Mouse (Mus musculus) MEL (cell line): Measurements from ENCODE around the gene Maml3. TPM values are rescaled to one million over a fixed set of nuclear protein-coding genes. Genes with fewer than 3 reads are reported as not detected.

Experiments used
- DNase-seq: peaks from one replicate; pipeline ENCODE4 v3.0.0; 2011; ENCODE audit warnings: low read depth, low spot score
- H3K27ac ChIP-seq: 2 replicates; pipeline ENCODE4 v1.5.1; 2012; ENCODE audit warnings: low read depth, mild to moderate bottlenecking, control low read depth, low read length, moderate library complexity; ENCODE audit not compliant: control insufficient read depth
- H3K27me3 ChIP-seq, 2 experiments: fragments of 150-350 bp in 1 of 2; sonication (generic) in 1 of 2; 2 replicates each; pipeline ENCODE4 v1.6.1; 2012; ENCODE audit warnings: low read length in 2 of 2, mild to moderate bottlenecking in 2 of 2, improper control_type of control experiment in 1 of 2, moderate library complexity in 1 of 2; ENCODE audit not compliant: insufficient read depth in 2 of 2, control insufficient read depth in 1 of 2
- H3K36me3 ChIP-seq, 2 experiments: 2 replicates each; pipeline ENCODE4 v1.6.1; 2012 to 2014; ENCODE audit warnings: low read length in 2 of 2, improper control_type of control experiment in 1 of 2, inconsistent platforms in 1 of 2, mild to moderate bottlenecking in 1 of 2; ENCODE audit not compliant: insufficient read depth in 2 of 2, control insufficient read depth in 1 of 2
- H3K4me1 ChIP-seq, 2 experiments: fragments of 150-350 bp in 1 of 2; sonication (generic) in 1 of 2; 2 replicates each; pipeline ENCODE4 v1.6.1; 2012; ENCODE audit warnings: low read length in 2 of 2, improper control_type of control experiment in 1 of 2, mild to moderate bottlenecking in 1 of 2; ENCODE audit not compliant: insufficient read depth in 2 of 2, control insufficient read depth in 1 of 2
- H3K4me3 ChIP-seq, 2 experiments: fragments of 150-350 bp in 1 of 2; sonication (generic) in 1 of 2; 2 replicates each; pipeline ENCODE4 v1.5.1; 2012; ENCODE audit warnings: low read depth in 2 of 2, low read length in 2 of 2, mild to moderate bottlenecking in 2 of 2, moderate library complexity in 2 of 2, control low read depth in 1 of 2, improper control_type of control experiment in 1 of 2; ENCODE audit not compliant: control insufficient read depth in 1 of 2, insufficient read depth in 1 of 2
- H3K79me2 ChIP-seq: 2 replicates; pipeline ENCODE4 v1.6.1; 2012; ENCODE audit warnings: mild to moderate bottlenecking, low read length, moderate library complexity; ENCODE audit not compliant: control insufficient read depth, poor library complexity, insufficient read depth
- H3K9ac ChIP-seq: 2 replicates; pipeline ENCODE4 v1.6.1; 2012; ENCODE audit warnings: low read depth, mild to moderate bottlenecking, control low read depth, low read length, moderate library complexity; ENCODE audit not compliant: control insufficient read depth, poor library complexity, severe bottlenecking
- H3K9me3 ChIP-seq: fragments of 150-350 bp; sonication (generic); replicated peaks from 2 replicates; pipeline ENCODE4 v1.6.1; 2012; ENCODE audit warnings: mild to moderate bottlenecking, low read length, improper control_type of control experiment, moderate library complexity; ENCODE audit not compliant: insufficient read depth
- BHLHE40 ChIP-seq: IDR thresholded peaks from 2 replicates; pipeline ENCODE4 v1.6.1; 2012; ENCODE audit warnings: low read depth, mild to moderate bottlenecking, inconsistent platforms, low read length, improper control_type of control experiment, borderline replicate concordance
- CHD1 ChIP-seq: IDR thresholded peaks from 2 replicates; pipeline ENCODE4 v1.6.1; 2012; ENCODE audit warnings: low read depth, mild to moderate bottlenecking, inconsistent platforms, low read length, improper control_type of control experiment
- CTCF ChIP-seq, 3 experiments: IDR thresholded peaks in 2 of 3; conservative IDR thresholded peaks in 1 of 3; 2 replicates each; pipeline ENCODE4 v1.5.1; 2011 to 2012; ENCODE audit warnings: low read length in 3 of 3, low read depth in 2 of 3, mild to moderate bottlenecking in 2 of 3, improper control_type of control experiment in 1 of 3, inconsistent platforms in 1 of 3, mixed read lengths in 1 of 3, moderate library complexity in 1 of 3; ENCODE audit not compliant: control insufficient read depth in 1 of 3, insufficient read depth in 1 of 3, poor library complexity in 1 of 3, severe bottlenecking in 1 of 3
- EP300 ChIP-seq, 2 experiments: IDR thresholded peaks; 2 replicates each; pipeline ENCODE4 v1.6.1; 2011; ENCODE audit warnings: improper control_type of control experiment in 2 of 2, low read length in 2 of 2, low read depth in 1 of 2, mild to moderate bottlenecking in 1 of 2
- GATA1 ChIP-seq: IDR thresholded peaks from 2 replicates; pipeline ENCODE4 v1.6.1; 2011; ENCODE audit warnings: low read depth, low read length, improper control_type of control experiment
- MXI1 ChIP-seq: IDR thresholded peaks from 2 replicates; pipeline ENCODE4 v1.6.1; 2011; ENCODE audit warnings: mild to moderate bottlenecking, low read depth, low read length, improper control_type of control experiment
- MYB ChIP-seq: IDR thresholded peaks from 2 replicates; pipeline ENCODE4 v1.6.1; 2011; ENCODE audit warnings: mild to moderate bottlenecking, low read depth, low read length, improper control_type of control experiment
- POLR2A ChIP-seq, 2 experiments: IDR thresholded peaks; 2 replicates each; pipeline ENCODE4 v1.6.1; 2011 to 2012; ENCODE audit warnings: low read length in 2 of 2, mild to moderate bottlenecking in 2 of 2, control low read depth in 1 of 2, improper control_type of control experiment in 1 of 2, low read depth in 1 of 2, moderate library complexity in 1 of 2; ENCODE audit not compliant: control insufficient read depth in 1 of 2, insufficient read depth in 1 of 2, poor library complexity in 1 of 2
- RCOR1 ChIP-seq: IDR thresholded peaks from 2 replicates; pipeline ENCODE4 v1.6.1; 2012; ENCODE audit warnings: low read depth, mild to moderate bottlenecking, inconsistent platforms, low read length, improper control_type of control experiment
- SIN3A ChIP-seq: IDR thresholded peaks from 2 replicates; pipeline ENCODE4 v1.6.1; 2012; ENCODE audit warnings: low read length, improper control_type of control experiment, inconsistent platforms
- SMC3 ChIP-seq: IDR thresholded peaks from 2 replicates; pipeline ENCODE4 v1.6.1; 2011; ENCODE audit warnings: low read depth, low read length, improper control_type of control experiment
- TBP ChIP-seq: IDR thresholded peaks from 2 replicates; pipeline ENCODE4 v1.8.0; 2011; ENCODE audit warnings: low read depth, low read length, improper control_type of control experiment
- TCF12 ChIP-seq: IDR thresholded peaks from 2 replicates; pipeline ENCODE4 v1.6.1; 2014; ENCODE audit warnings: low read depth, mild to moderate bottlenecking, inconsistent platforms, low read length, improper control_type of control experiment, moderate library complexity
- UBTF ChIP-seq: IDR thresholded peaks from 2 replicates; pipeline ENCODE4 v1.6.1; 2012; ENCODE audit warnings: low read depth, mild to moderate bottlenecking, inconsistent platforms, low read length, improper control_type of control experiment, moderate library complexity, borderline replicate concordance; ENCODE audit not compliant: insufficient read depth
- ZNF384 ChIP-seq: IDR thresholded peaks from 2 replicates; pipeline ENCODE4 v1.6.1; 2012; ENCODE audit warnings: low read depth, mild to moderate bottlenecking, inconsistent platforms, low read length, improper control_type of control experiment
- polyA plus RNA-seq, 2 experiments: library from polyadenylated mRNA; stranded (reverse) in 1 of 2; unstranded in 1 of 2; fragments of >175 nt in 1 of 2; fragments of >200 nt in 1 of 2; gene quantifications; 2 replicates each; pipeline versions ENCODE4 v1.2.1 to v1.2.4; 2012; ENCODE audit warnings: low replicate concordance in 2 of 2, low read depth in 1 of 2; ENCODE audit not compliant: insufficient read length in 2 of 2, insufficient read depth in 1 of 2, missing spikeins in 1 of 2
- total RNA-seq: library from RNA; depleted of rRNA; stranded (reverse); fragments of 300-350 nt; gene quantifications from 2 replicates; pipeline ENCODE4 v1.2.3, GENCODE M21; 2012

The Maml3 gene
- total and polyA plus RNA-seq, 3 experiments: 2.0 to 4.1 TPM; not detected in 1

- no peaks in the 10 kb centered on the region for H3K27me3 ChIP-seq
- H3K79me2 ChIP-seq: no peaks in the 10 kb centered on the region
- H3K27ac ChIP-seq: peak overlapping the region; percentile 9
- peak; percentile 52; the same call in 1 of the 2 replicates for TF ChIP-seq RCOR1
- peak; percentile 46; the same call in 1 of the 2 replicates for TF ChIP-seq SIN3A
- 0 out of 2 replicates have a peak, but pooled peaks have one; percentile 39 for TF ChIP-seq MXI1
- no peak for TF ChIP-seq CTCF (IDR thresholded peaks at IDR 0.05 in 2 of 3, conservative IDR thresholded peaks at IDR 0.05 in 1 of 3; ENCODE audit: control insufficient read depth in 1 of 3, insufficient read depth in 1 of 3, low read depth in 2 of 3, low read length in 3 of 3, poor library complexity in 1 of 3, severe bottlenecking in 1 of 3)
- TF ChIP-seq GATA1: peak; percentile 44
- no peak for TF ChIP-seq POLR2A (IDR thresholded peaks at IDR 0.05; ENCODE audit: control insufficient read depth in 1 of 2, insufficient read depth in 1 of 2, low read depth in 1 of 2, low read length in 2 of 2, poor library complexity in 1 of 2)
- 0 out of 2 replicates have a peak, but pooled peaks have one; percentile 40 for TF ChIP-seq TCF12
- 0 out of 2 replicates have a peak, but pooled peaks have one; percentile 8 for TF ChIP-seq BHLHE40
- TF ChIP-seq EP300 (IDR thresholded peaks at IDR 0.05; ENCODE audit: low read depth in 1 of 2, low read length in 2 of 2): peak; percentile 48 to 49
- TF ChIP-seq ZNF384: peak; percentile 86
- H3K36me3 ChIP-seq: peaks cover 0 to 11% of the 10 kb centered on the region in 2 experiments; a peak in 2 of 4 replicates
- no peak overlapping the region for H3K4me3 ChIP-seq
- no peaks in the 10 kb centered on the region for H3K9me3 ChIP-seq
- peak; percentile 69 for DNase-seq
- peaks cover 15 to 18% of the 10 kb centered on the region in 2 experiments for H3K4me1 ChIP-seq
- H3K9ac ChIP-seq: no peak overlapping the region
Observed at GRCm38 (mm10) chr3:51814073-51814472, 290.8 kb downstream of the Maml3 start.

DNA sequence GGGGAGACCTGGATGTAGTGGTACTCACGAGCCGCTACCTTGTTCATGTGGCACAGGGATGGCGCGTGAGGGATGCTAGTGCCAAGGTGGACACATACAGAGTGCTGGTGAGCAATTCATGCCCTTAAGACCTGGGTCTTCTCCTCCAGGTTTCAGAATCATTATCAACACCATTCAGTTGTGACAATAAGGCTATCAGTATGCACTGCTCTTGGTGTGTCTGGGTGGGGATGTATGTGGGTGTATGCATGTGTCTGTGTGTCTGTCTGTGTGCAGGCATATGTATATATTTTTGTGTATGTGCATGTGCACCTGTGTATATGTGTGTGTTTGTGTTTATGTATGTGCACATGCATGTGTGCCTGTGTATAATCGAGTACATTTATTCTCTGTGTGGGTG is 291.7 kb downstream of the Maml3 start:
- no peaks in the 10 kb centered on the region for H3K9me3 ChIP-seq
- H3K9ac ChIP-seq: no peak overlapping the region
- TF ChIP-seq EP300 (IDR thresholded peaks at IDR 0.05; ENCODE audit: low read depth in 1 of 2, low read length in 2 of 2) (peak in 1 of 2 experiments; percentile 9; a peak in 1 of 4 replicates), CHD1 (no peak)
- TF ChIP-seq, all 39 proteins: peak for 1
- peaks cover 15 to 18% of the 10 kb centered on the region in 2 experiments for H3K4me1 ChIP-seq
- DNase-seq: peak; percentile 18
- H3K79me2 ChIP-seq: no peaks in the 10 kb centered on the region
- no peak overlapping the region for H3K27ac ChIP-seq
- peaks cover 0 to 11% of the 10 kb centered on the region in 2 experiments; a peak in 2 of 4 replicates for H3K36me3 ChIP-seq
- H3K27me3 ChIP-seq: no peaks in the 10 kb centered on the region
- no peak overlapping the region for H3K4me3 ChIP-seq

GRCm38 (mm10) chr3:51810731-51811130 is 294.1 kb downstream of the Maml3 start:
- Histone ChIP-seq H3K79me2 (no peaks in the 10 kb centered on the region), H3K36me3 (peaks cover 0 to 11% of the 10 kb centered on the region in 2 experiments; a peak in 2 of 4 replicates), H3K4me1 (peaks cover 15 to 18% of the 10 kb centered on the region in 2 experiments), H3K27me3 (no peaks in the 10 kb centered on the region), H3K4me3 (no peak overlapping the region), H3K27ac (no peak overlapping the region), H3K9ac (no peak overlapping the region), H3K9me3 (no peaks in the 10 kb centered on the region)
- TF ChIP-seq TBP (no peak), MYB (no peak), UBTF (no peak), SMC3 (no peak)
- DNase-seq: no peak
